Mouse (Mus musculus) left cerebral cortex, postnatal 4 days (tissue): ENCODE results near the gene Ppp4r3a. TPM values are rescaled to one million over a fixed set of nuclear protein-coding genes. Genes with fewer than 3 reads are reported as not detected.
A peak's percentile ranks its signal among the peaks of the same experiment; 100 is the strongest.

Experiments
- DNase-seq: peaks from one replicate; pipeline ENCODE4 v3.0.0-alpha.2; 2022
- intact Hi-C: fragments of 180-260 bp; cut with DNase I; formaldehyde crosslinking; loops from one replicate; pipeline ENCODE4 v1.15.1; 2025
- microRNA-seq: library from miRNA; unstranded; fragments of <30 nt; microRNA quantifications from one replicate; pipeline ENCODE4 v1.2.0, GENCODE M21; 2022
- total RNA-seq, 2 experiments: library from RNA; stranded (reverse); gene quantifications; 2 replicates each; pipeline ENCODE4 v1.2.3; 2021

The Ppp4r3a gene
- total RNA-seq, 2 experiments from 2014 or later: 49.9 to 56.2 TPM

DNA sequence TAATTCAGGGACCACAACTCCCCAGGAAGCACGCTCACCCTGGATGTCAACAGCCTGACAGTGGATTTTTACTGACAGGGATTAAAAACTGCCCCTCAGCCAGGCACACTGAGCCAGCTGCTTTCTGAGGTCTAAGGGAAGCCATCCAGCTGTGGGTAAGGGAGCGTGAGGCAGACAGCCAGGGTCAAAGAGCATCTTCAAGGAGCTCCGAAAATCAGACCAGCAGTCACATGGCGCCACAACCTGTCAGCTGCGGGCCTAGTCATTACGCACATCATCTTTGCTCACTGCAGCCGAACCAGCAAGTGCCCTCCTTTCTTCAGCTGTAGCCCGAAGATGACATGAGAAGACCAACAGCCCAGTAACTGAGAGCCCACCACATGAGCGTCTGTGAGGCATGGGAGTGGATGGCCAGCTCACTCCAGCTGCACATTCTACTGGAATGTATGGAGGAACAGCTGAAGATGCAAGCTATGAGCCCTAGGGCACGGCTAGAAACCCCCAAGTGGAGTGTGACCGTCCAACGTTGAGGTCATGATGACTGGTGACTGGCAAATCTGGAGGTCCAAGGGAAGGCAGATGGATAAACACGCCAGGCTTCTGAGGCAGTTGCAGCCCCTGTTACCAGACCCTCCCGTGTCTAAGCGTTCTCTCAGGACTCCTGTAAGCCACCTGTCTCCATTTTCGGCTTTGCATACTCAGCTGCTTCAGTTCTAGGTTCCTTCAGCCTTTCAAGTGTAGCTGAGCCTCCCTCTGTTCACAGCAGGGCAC is 87.7 kb downstream of the Ppp4r3a start:
- intact Hi-C loops: no loop called here
- no peak for DNase-seq

- intact Hi-C loops: no loop called here
- no peak for DNase-seq
Measured at GRCm38 (mm10) chr12:100994140-100995015, 89.1 kb downstream of the Ppp4r3a start.

- intact Hi-C loops: no loop called here
- no peak for DNase-seq
Measured at GRCm38 (mm10) chr12:100993146-100993545, 90.4 kb downstream of the Ppp4r3a start.

GRCm38 (mm10) chr12:100992505-100992904 is 91.0 kb downstream of the Ppp4r3a start:
- DNase-seq: no peak
- intact Hi-C loops: no loop called here

- DNase-seq: no peak
Measured at GRCm38 (mm10) chr12:100991119-100991518, 92.4 kb downstream of the Ppp4r3a start.

DNA sequence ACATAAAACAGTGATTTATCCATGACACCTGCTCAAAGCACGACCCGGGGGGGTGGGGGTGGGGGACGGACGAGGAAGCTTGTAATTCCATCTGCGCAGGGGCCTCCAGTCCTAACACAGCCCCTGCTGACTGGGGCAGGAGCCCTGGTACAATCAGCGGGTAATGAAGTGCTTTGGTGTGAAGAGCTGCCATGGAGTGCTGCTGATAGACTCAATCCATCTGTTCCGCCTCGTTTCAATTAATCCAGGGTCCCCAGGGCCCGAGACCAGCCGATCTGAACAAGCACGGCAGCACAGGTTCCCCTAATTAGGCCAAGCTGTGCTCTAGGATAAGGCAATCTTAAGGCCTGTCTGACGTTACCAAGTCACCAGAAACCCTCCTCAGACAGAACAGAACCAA is 93.2 kb downstream of the Ppp4r3a start:
- intact Hi-C loops: no loop called here
- peak; percentile 79 for DNase-seq

More at GRCm38 (mm10) chr12:100991119-100991518, 92.4 kb downstream of the Ppp4r3a start:
- intact Hi-C loops: no loop called here

DNA sequence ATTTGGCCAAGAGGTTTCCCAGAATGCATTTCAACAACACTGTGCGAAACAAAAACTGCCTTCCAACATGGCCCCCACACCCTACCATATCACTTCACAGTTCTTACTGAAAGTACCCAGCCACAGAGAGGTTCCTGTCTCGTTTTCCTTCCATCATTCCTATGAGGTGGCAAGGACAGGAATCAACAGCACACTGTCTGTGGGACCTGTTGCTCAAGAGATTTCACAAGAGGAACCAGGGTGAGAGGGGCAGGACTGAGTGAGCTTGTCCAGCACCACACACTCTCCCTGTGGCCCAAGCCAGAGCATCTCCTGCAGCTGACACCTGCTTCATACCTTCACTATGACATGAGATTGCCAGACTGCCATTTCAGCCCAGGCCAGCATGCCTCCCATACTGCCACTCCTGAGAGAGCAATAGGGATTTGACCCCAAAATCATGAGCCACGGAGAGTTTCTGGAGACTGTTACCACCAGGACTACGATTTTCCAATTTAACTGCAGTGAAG is 93.7 kb downstream of the Ppp4r3a start:
- intact Hi-C loops: no loop called here
- DNase-seq: no peak

Small RNAs within 50 kb of the gene (microRNA-seq; reads per million reads assigned to microRNA genes)
- gene Mir1190: not detected

Other genes with a start within 250 kb of the Ppp4r3a start
- gene Gpr68, start 175.5 kb downstream of the Ppp4r3a start, total RNA-seq: 1 to 10 TPM; 5.3 to 6.7 TPM
- gene Ccdc88c, start 54.6 kb downstream of the Ppp4r3a start, total RNA-seq: 10 to 100 TPM; 35.9 to 40.3 TPM